Mouse (Mus musculus): ENCODE measurements around the gene Lrfn1. TPM values are rescaled to one million over a fixed set of nuclear protein-coding genes. Genes with fewer than 3 reads are reported as not detected.

Gene Lrfn1
- polyA plus RNA-seq, 1 experiment from 2014 or later: 1.7 TPM

- ATAC-seq (ENCODE audit: insufficient read depth, low FRiP score): no peak
- WGBS: 38% methylated on average over 4 of the region's 4 CpGs
- Histone ChIP-seq H3K4me1 (ENCODE audit: control insufficient read depth, insufficient read depth, low read length) (no peaks in the 10 kb centered on the region), H3K9me3 (replicated peaks; ENCODE audit: control insufficient read depth, low read length) (no peaks in the 10 kb centered on the region), H3K27me3 (ENCODE audit: control insufficient read depth, insufficient read depth, low read length) (no peaks in the 10 kb centered on the region; the same call in 1 of the 2 replicates), H3K4me2 (ENCODE audit: low read depth, low read length) (no peak overlapping the region), H3K9ac (ENCODE audit: low read length) (no peak overlapping the region), H3K4me3 (replicated peaks; ENCODE audit: low read length) (no peak overlapping the region), H3K27ac (ENCODE audit: low read length) (no peak overlapping the region), H3K36me3 (ENCODE audit: control insufficient read depth, insufficient read depth, low read length) (no peaks in the 10 kb centered on the region)
Measured at GRCm38 (mm10) chr7:28442688-28443087, 9.1 kb upstream of the Lrfn1 start.

- no peak for ATAC-seq (ENCODE audit: insufficient read depth, low FRiP score)
- Histone ChIP-seq H3K4me3 (replicated peaks; ENCODE audit: low read length) (no peak overlapping the region), H3K27ac (ENCODE audit: low read length) (no peak overlapping the region), H3K27me3 (ENCODE audit: control insufficient read depth, insufficient read depth, low read length) (no peaks in the 10 kb centered on the region; the same call in 1 of the 2 replicates), H3K4me2 (ENCODE audit: low read depth, low read length) (no peak overlapping the region), H3K9me3 (replicated peaks; ENCODE audit: control insufficient read depth, low read length) (no peaks in the 10 kb centered on the region), H3K4me1 (ENCODE audit: control insufficient read depth, insufficient read depth, low read length) (no peaks in the 10 kb centered on the region), H3K36me3 (ENCODE audit: control insufficient read depth, insufficient read depth, low read length) (no peaks in the 10 kb centered on the region), H3K9ac (ENCODE audit: low read length) (no peak overlapping the region)
- 77% methylated on average over 13 of the region's 13 CpGs for WGBS
Measured at GRCm38 (mm10) chr7:28444344-28444974, 7.3 kb upstream of the Lrfn1 start.

DNA sequence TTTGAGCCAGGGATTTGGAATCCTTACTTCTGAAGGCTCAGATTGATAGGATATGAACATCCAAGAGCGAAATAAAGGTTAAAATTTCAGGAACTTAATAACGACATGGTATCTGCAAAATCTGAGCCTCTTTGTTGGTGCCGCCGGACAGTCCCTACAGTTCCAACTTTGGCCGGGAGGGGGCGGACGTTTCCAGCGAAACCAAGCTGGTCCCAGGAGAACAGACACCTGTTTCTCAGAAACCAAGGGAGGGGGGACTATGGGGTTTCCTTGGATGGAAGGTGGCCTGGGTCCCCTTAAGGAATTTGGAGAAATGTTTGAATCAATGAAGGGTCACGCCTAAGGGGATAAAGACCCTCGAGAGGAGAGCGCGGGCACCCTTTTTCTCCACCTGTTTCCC, 5.3 kb upstream of the Lrfn1 start:
- WGBS: 9% methylated on average over 12 of the region's 12 CpGs
- H3K27me3 ChIP-seq (ENCODE audit: control insufficient read depth, insufficient read depth, low read length): no peaks in the 10 kb centered on the region; the same call in 1 of the 2 replicates
- H3K4me2 ChIP-seq (ENCODE audit: low read depth, low read length): no peak overlapping the region
- H3K4me1 ChIP-seq (ENCODE audit: control insufficient read depth, insufficient read depth, low read length): no peaks in the 10 kb centered on the region
- no peak for ATAC-seq (ENCODE audit: insufficient read depth, low FRiP score)
- no peak overlapping the region for H3K9ac ChIP-seq (ENCODE audit: low read length)
- no peak overlapping the region for H3K4me3 ChIP-seq (replicated peaks; ENCODE audit: low read length)
- no peaks in the 10 kb centered on the region for H3K9me3 ChIP-seq (replicated peaks; ENCODE audit: control insufficient read depth, low read length)
- no peak overlapping the region for H3K27ac ChIP-seq (ENCODE audit: low read length)
- no peaks in the 10 kb centered on the region for H3K36me3 ChIP-seq (ENCODE audit: control insufficient read depth, insufficient read depth, low read length)

- ATAC-seq (ENCODE audit: insufficient read depth, low FRiP score): no peak
- H3K4me2 ChIP-seq (ENCODE audit: low read depth, low read length): no peak overlapping the region
- H3K9me3 ChIP-seq (replicated peaks; ENCODE audit: control insufficient read depth, low read length): no peaks in the 10 kb centered on the region
- H3K9ac ChIP-seq (ENCODE audit: low read length): no peak overlapping the region
- no peaks in the 10 kb centered on the region for H3K36me3 ChIP-seq (ENCODE audit: control insufficient read depth, insufficient read depth, low read length)
- 21% methylated on average over 12 of the region's 12 CpGs for WGBS
- no peak overlapping the region for H3K27ac ChIP-seq (ENCODE audit: low read length)
- H3K27me3 ChIP-seq (ENCODE audit: control insufficient read depth, insufficient read depth, low read length): no peaks in the 10 kb centered on the region; the same call in 1 of the 2 replicates
- H3K4me1 ChIP-seq (ENCODE audit: control insufficient read depth, insufficient read depth, low read length): no peaks in the 10 kb centered on the region
- no peak overlapping the region for H3K4me3 ChIP-seq (replicated peaks; ENCODE audit: low read length)
Measured at GRCm38 (mm10) chr7:28447101-28447830, 4.5 kb upstream of the Lrfn1 start.

DNA sequence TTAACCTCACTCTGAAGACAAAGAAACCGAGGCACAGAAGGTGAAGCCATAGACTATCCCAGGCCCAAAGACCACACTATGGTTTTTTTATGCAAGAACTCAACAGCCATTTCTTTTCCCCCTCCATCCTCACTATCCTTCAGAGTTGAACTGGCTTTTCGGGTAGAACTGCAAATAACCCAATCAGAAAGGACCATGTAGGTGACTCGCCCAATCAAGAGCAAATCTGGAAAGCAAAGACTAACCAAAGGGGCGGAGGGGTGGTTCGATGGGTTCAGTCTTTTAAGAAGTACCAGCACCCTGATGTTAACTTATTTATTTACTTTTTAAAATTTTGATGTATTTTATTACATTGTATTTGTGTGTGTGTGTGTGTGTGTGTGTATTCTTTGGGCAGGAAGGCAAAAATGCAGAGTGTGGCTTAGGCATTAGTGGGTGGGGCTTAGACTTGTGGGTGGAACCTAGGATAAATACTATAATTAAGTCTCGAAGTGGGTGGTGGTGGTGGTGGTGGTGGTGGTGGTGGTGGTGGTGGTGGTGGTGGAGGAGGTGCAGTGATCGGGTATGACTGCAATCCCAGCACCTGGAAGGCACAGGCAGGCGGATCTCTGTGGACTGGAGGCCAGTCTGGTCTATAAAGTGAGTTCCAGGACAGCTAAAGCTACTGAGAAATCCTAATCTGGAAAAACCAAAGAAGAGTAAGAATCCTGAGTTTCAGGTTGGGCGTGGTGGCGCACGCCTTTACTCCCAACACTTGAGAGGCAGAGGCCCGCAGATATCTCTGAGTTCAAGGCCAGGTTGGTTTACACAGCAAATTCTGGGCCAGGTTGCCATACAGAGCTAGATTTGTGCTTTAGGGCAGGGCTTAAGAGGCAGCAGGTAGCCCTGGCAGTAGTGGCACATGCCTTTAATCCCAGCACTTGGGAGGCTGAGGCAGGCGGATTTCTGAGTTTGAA, 3.6 kb upstream of the Lrfn1 start:
- ATAC-seq (ENCODE audit: insufficient read depth, low FRiP score): no peak

DNA sequence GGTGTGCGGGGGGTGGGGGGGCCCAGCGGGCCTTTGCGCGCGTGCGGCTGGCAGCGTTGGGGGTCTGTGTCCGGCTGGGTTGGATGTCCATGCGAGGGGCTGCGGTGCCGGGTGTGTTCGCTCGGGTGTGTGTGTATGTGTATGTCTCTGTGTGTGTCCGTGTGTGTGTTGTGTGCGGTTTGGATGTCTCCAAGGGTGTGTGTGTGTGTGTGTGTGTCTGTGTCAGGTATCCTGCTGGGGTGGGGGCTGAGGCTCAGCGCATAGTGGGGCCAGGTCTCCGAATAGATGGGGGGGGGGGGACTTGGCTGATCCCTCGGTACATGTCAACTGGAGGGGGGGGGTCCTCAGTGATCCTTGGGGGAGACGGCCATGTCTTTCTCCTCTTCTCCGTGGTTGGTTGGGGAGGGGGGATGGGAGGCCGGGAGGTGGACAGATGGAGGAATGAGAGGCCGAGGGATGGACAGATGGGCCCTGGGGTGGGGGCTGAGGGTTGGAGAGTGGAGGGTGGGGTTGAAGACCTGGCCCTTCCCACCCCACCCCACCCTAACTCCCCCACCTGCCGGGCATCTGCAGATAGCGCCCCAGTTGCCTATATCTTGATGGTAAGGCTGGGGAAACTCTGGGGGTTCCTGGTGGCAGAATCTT, 703 bp downstream of the Lrfn1 start:
- H3K27ac ChIP-seq (ENCODE audit: low read length): no peak overlapping the region

More for the DNA sequence above, 3.6 kb upstream of the Lrfn1 start:
- no peaks in the 10 kb centered on the region for H3K9me3 ChIP-seq (replicated peaks; ENCODE audit: control insufficient read depth, low read length)
- WGBS: 61% methylated on average over 13 of the region's 13 CpGs
- no peaks in the 10 kb centered on the region for H3K36me3 ChIP-seq (ENCODE audit: control insufficient read depth, insufficient read depth, low read length)
- H3K9ac ChIP-seq (ENCODE audit: low read length): no peak overlapping the region
- H3K27me3 ChIP-seq (ENCODE audit: control insufficient read depth, insufficient read depth, low read length): no peaks in the 10 kb centered on the region; the same call in 1 of the 2 replicates
- no peak overlapping the region for H3K4me2 ChIP-seq (ENCODE audit: low read depth, low read length)
- no peak overlapping the region for H3K4me3 ChIP-seq (replicated peaks; ENCODE audit: low read length)
- no peak overlapping the region for H3K27ac ChIP-seq (ENCODE audit: low read length)
- peaks cover 3% of the 10 kb centered on the region for H3K4me1 ChIP-seq (ENCODE audit: control insufficient read depth, insufficient read depth, low read length)

DNA sequence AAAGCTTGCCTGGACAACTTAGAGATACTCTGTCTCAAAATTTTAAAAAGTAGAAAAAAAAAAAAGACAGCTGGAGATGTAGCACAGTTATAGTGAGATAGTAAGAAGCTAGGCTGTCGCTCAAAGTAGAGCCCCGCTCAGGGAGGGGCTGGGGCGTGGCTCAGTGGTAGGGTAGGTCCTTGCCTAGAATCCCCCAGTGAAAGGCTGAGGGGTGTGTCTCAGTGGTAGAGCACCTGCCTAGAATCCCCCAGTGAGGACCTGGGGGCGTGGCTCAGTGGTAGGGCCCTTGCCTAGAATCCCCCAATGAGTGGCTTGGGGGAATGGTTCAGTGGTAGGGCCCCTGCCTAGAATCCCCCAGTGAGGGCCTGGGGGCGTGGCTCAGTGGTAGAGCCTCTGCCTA, 8.6 kb downstream of the Lrfn1 start:
- H3K4me1 ChIP-seq (ENCODE audit: control insufficient read depth, insufficient read depth, low read length): no peaks in the 10 kb centered on the region
- no peak overlapping the region for H3K27ac ChIP-seq (ENCODE audit: low read length)
- no peaks in the 10 kb centered on the region for H3K9me3 ChIP-seq (replicated peaks; ENCODE audit: control insufficient read depth, low read length)
- H3K27me3 ChIP-seq (ENCODE audit: control insufficient read depth, insufficient read depth, low read length): no peaks in the 10 kb centered on the region
- H3K36me3 ChIP-seq (ENCODE audit: control insufficient read depth, insufficient read depth, low read length): peaks cover 19% of the 10 kb centered on the region
- no peak overlapping the region for H3K9ac ChIP-seq (ENCODE audit: low read length)
- 90% methylated on average over 5 of the region's 5 CpGs for WGBS
- ATAC-seq (ENCODE audit: insufficient read depth, low FRiP score): no peak
- H3K4me2 ChIP-seq (ENCODE audit: low read depth, low read length): no peak overlapping the region
- H3K4me3 ChIP-seq (replicated peaks; ENCODE audit: low read length): no peak overlapping the region

More for the DNA sequence above, 703 bp downstream of the Lrfn1 start:
- ATAC-seq (ENCODE audit: insufficient read depth, low FRiP score): peak; percentile 22; the same call in 1 of the 2 replicates
- 3% methylated on average over 23 of the region's 24 CpGs for WGBS
- Histone ChIP-seq H3K36me3 (ENCODE audit: control insufficient read depth, insufficient read depth, low read length) (peaks cover 4% of the 10 kb centered on the region; the same call in 1 of the 2 replicates), H3K9me3 (replicated peaks; ENCODE audit: control insufficient read depth, low read length) (no peaks in the 10 kb centered on the region), H3K27me3 (ENCODE audit: control insufficient read depth, insufficient read depth, low read length) (no peaks in the 10 kb centered on the region), H3K4me3 (replicated peaks; ENCODE audit: low read length) (peak overlapping the region; percentile 86), H3K4me1 (ENCODE audit: control insufficient read depth, insufficient read depth, low read length) (peaks cover 3% of the 10 kb centered on the region), H3K4me2 (ENCODE audit: low read depth, low read length) (peak overlapping the region; percentile 99), H3K9ac (ENCODE audit: low read length) (peak overlapping the region; percentile 91)

DNA sequence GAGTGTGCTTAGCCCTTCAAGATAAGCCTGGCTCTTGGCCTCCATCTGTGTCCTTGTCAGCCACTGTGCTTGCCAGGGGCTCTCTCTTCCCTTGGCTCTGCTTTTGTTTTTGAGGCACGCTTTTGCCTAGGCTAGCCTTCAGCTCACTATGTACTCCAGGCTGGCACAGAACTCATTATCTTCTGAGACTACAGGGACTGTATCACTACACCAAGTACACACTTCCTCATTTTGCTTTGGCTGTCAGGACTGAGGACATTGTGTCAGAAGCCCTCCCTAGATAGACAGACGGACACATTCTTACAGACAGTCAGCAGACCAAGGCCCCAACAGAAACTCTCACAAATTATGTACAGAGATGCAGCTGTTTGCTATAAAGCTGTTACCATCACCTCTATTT, 11.0 kb downstream of the Lrfn1 start:
- Histone ChIP-seq H3K4me1 (ENCODE audit: control insufficient read depth, insufficient read depth, low read length) (peaks cover 8% of the 10 kb centered on the region; the same call in 1 of the 2 replicates), H3K27me3 (ENCODE audit: control insufficient read depth, insufficient read depth, low read length) (0 out of 2 replicates have a peak, but pooled peaks cover 3% of the 10 kb centered on the region), H3K9me3 (replicated peaks; ENCODE audit: control insufficient read depth, low read length) (no peaks in the 10 kb centered on the region), H3K9ac (ENCODE audit: low read length) (no peak overlapping the region), H3K27ac (ENCODE audit: low read length) (no peak overlapping the region), H3K4me3 (replicated peaks; ENCODE audit: low read length) (no peak overlapping the region), H3K36me3 (ENCODE audit: control insufficient read depth, insufficient read depth, low read length) (peaks cover 17% of the 10 kb centered on the region), H3K4me2 (ENCODE audit: low read depth, low read length) (no peak overlapping the region)
- no peak for ATAC-seq (ENCODE audit: insufficient read depth, low FRiP score)
- 88% methylated on average over 2 of the region's 2 CpGs for WGBS

Measured in stomach, embryonic 16.5 days (tissue).